Mouse (Mus musculus) embryonic facial prominence, embryonic 11.5 days (tissue): Measurements from ENCODE around the gene Ccn1. TPM values are rescaled to one million over a fixed set of nuclear protein-coding genes. Genes with fewer than 3 reads are reported as not detected.
A peak's percentile ranks its signal among the peaks of the same experiment; 100 is the strongest.

Source experiments
- ATAC-seq: fragments of 200-750 bp; cut with Nextera tagmentation; replicated peaks from 2 replicates; pipeline ENCODE4 v1.8.0; 2017; ENCODE audit warnings: low read depth; ENCODE audit not compliant: insufficient number of reproducible peaks, low FRiP score, low TSS enrichment
- DNase-seq: peaks from one replicate; pipeline ENCODE4 v3.0.0-alpha.2; 2015; ENCODE audit warnings: low spot score
- H3K27ac ChIP-seq: fragments of 300-500 bp; sonication (generic); replicated peaks from 2 replicates; pipeline ENCODE4 v1.5.1; 2014; ENCODE audit warnings: mild to moderate bottlenecking, low read depth, low read length, control low read depth
- H3K27me3 ChIP-seq: fragments of 300-500 bp; sonication (generic); 2 replicates; pipeline ENCODE4 v1.6.1; 2014; ENCODE audit warnings: mild to moderate bottlenecking, low read length, moderate library complexity, mixed read lengths; ENCODE audit not compliant: control insufficient read depth, insufficient read depth
- H3K36me3 ChIP-seq: fragments of 300-500 bp; sonication (generic); replicated peaks from 2 replicates; pipeline ENCODE4 v1.6.1; 2014; ENCODE audit warnings: low read depth, mild to moderate bottlenecking, low read length, moderate library complexity, mixed read lengths; ENCODE audit not compliant: control insufficient read depth, insufficient read depth
- H3K4me1 ChIP-seq: fragments of 300-500 bp; sonication (generic); 2 replicates; pipeline ENCODE4 v1.6.1; 2014; ENCODE audit warnings: low read length, mixed read lengths; ENCODE audit not compliant: control insufficient read depth, insufficient read depth
- H3K4me2 ChIP-seq: fragments of 300-500 bp; sonication (generic); 2 replicates; pipeline ENCODE4 v1.6.1; 2014; ENCODE audit warnings: low read depth, mild to moderate bottlenecking, control low read depth, low read length, moderate library complexity
- H3K4me3 ChIP-seq: fragments of 300-500 bp; sonication (generic); 2 replicates; pipeline ENCODE4 v1.5.1; 2014; ENCODE audit warnings: low read depth, low read length, control low read depth
- H3K9ac ChIP-seq: fragments of 300-500 bp; sonication (generic); replicated peaks from 2 replicates; pipeline ENCODE4 v1.6.1; 2014; ENCODE audit warnings: mild to moderate bottlenecking, control low read depth, low read length
- H3K9me3 ChIP-seq: fragments of 300-500 bp; sonication (generic); replicated peaks from 2 replicates; pipeline ENCODE4 v1.6.1; 2016; ENCODE audit warnings: mild to moderate bottlenecking, low read length, inconsistent platforms, mixed read lengths; ENCODE audit not compliant: control insufficient read depth
- WGBS: fragments of 180-500 bp; shearing (Covaris S2); extraction: QIAGEN DNeasy Blood & Tissue Kit; methylation state at CpG from one replicate; pipeline ENCODE4 v1.1.7; 2014; 5-methylcytosine and 5-hydroxymethylcytosine counted together
- polyA plus RNA-seq: library from polyadenylated mRNA; unstranded; fragments of >200 nt; fragmentation: Nextera tagmentation; extraction: Ambion mirVana; gene quantifications from 2 replicates; pipeline ENCODE4 v1.2.1, GENCODE M21; 2014

The Ccn1 gene
- polyA plus RNA-seq, 1 experiment from 2014 or later, result 29.6 TPM

DNA sequence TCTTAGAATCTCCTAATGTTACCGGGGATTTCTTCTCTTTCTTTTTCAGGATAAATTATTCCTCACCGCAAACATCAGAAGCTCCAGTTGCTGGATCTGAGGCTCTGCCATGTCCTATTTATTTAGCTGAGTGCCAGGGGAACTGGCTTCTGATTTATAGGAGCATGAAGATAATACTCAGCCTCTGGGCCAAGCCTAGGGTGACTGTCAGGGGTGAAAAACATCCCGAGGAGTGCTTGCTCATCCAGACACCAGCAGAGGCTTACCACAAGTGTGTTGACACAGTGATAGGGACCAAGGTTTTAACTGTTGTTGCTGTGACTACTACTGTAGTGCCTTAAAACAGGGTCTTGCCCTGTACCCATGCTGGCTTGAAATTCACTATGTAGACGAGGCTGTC lies 9.2 kb downstream of the Ccn1 start:
- Histone ChIP-seq H3K9me3 (no peaks in the 10 kb centered on the region), H3K27ac (no peak overlapping the region), H3K27me3 (no peaks in the 10 kb centered on the region), H3K4me2 (no peak overlapping the region), H3K9ac (no peak overlapping the region), H3K4me3 (no peak overlapping the region), H3K36me3 (no peaks in the 10 kb centered on the region), H3K4me1 (no peaks in the 10 kb centered on the region)
- ATAC-seq (no peak), DNase-seq (no peak)
- 85% methylated on average over 4 of the region's 4 CpGs for WGBS

- H3K9ac ChIP-seq, result no peak overlapping the region
Measured at GRCm38 (mm10) chr3:145640170-145640569, 9.6 kb downstream of the Ccn1 start.

DNA sequence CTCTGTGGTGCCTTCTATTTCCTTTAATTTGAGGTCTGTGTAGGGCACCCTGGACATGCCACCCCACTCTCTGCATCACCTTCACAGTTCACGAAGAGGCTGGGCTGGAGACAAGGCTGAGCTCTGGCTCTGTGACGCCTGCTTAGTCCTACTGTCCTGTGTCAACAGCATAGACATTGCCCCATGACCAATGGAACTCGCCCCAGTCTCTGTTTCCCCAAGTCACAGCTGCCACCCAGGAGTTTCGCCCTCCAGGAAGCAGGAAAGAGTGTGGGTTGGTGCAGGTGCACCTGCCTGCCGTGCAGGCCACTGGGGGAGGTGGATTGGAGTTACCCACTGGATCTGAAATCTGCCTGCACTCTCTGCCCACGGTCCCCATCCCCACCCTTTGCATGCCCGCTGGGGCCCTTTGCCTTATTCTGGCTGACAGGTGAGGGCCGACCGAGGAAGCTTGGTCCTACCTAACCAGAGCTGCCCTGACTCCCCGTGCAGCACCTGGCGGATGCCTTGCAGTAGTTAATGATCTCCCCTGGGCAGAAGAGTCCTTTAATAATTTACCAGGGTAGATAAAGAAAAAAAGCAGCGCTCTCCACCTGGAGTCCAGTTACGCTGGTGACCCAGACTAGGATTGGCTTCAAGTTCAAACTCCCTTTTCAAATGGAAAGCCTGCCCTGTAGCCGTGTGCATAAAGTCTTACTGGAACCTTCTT lies 15.6 kb downstream of the Ccn1 start:
- WGBS, result 85% methylated on average over 14 of the region's 14 CpGs
- no peak overlapping the region for H3K4me3 ChIP-seq
- ATAC-seq, result no peak

More at GRCm38 (mm10) chr3:145640170-145640569, 9.6 kb downstream of the Ccn1 start:
- H3K4me2 ChIP-seq, result no peak overlapping the region
- WGBS, result 91% methylated on average over 4 of the region's 4 CpGs
- no peak overlapping the region for H3K27ac ChIP-seq
- H3K4me1 ChIP-seq, result no peaks in the 10 kb centered on the region
- ATAC-seq, result no peak
- no peak for DNase-seq
- no peaks in the 10 kb centered on the region for H3K9me3 ChIP-seq
- no peak overlapping the region for H3K4me3 ChIP-seq
- no peaks in the 10 kb centered on the region for H3K36me3 ChIP-seq
- H3K27me3 ChIP-seq, result no peaks in the 10 kb centered on the region

GRCm38 (mm10) chr3:145632888-145633287 lies 16.9 kb downstream of the Ccn1 start:
- Histone ChIP-seq H3K27ac (no peak overlapping the region), H3K4me3 (no peak overlapping the region), H3K27me3 (no peaks in the 10 kb centered on the region), H3K4me2 (no peak overlapping the region), H3K9ac (no peak overlapping the region), H3K4me1 (no peaks in the 10 kb centered on the region), H3K36me3 (no peaks in the 10 kb centered on the region), H3K9me3 (no peaks in the 10 kb centered on the region)
- ATAC-seq, result no peak
- 20% methylated on average over 6 of the region's 6 CpGs for WGBS
- DNase-seq, result peak; percentile 53

More for the DNA sequence above, 15.6 kb downstream of the Ccn1 start:
- Histone ChIP-seq H3K4me2 (no peak overlapping the region), H3K27me3 (no peaks in the 10 kb centered on the region), H3K36me3 (no peaks in the 10 kb centered on the region), H3K9me3 (no peaks in the 10 kb centered on the region), H3K27ac (no peak overlapping the region), H3K4me1 (no peaks in the 10 kb centered on the region), H3K9ac (no peak overlapping the region)
- no peak for DNase-seq

DNA sequence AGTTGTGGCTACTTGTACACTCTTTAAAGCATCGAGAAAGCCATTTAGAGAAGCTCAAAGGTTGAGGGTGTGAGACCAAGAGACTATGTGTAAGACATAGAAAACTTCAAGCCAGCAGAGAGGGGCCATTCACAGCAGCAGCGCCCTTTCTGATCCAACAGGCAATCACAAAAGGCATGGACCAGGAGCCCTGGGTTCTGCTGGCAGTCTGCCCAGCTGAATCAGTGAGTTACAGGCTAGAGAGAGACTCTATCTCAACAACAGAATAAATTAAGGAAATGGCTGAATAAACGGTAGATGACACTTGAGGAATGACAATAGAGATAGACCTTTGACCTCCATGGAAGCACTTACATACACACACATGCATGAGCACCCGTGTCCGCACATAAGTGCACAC lies 21.1 kb downstream of the Ccn1 start:
- no peaks in the 10 kb centered on the region for H3K27me3 ChIP-seq
- ATAC-seq, result no peak
- H3K4me1 ChIP-seq, result no peaks in the 10 kb centered on the region
- WGBS, result 76% methylated on average over 5 of the region's 5 CpGs
- no peak overlapping the region for H3K4me2 ChIP-seq
- no peak overlapping the region for H3K4me3 ChIP-seq
- no peak overlapping the region for H3K27ac ChIP-seq
- H3K9ac ChIP-seq, result no peak overlapping the region
- no peaks in the 10 kb centered on the region for H3K9me3 ChIP-seq
- H3K36me3 ChIP-seq, result no peaks in the 10 kb centered on the region
- no peak for DNase-seq

DNA sequence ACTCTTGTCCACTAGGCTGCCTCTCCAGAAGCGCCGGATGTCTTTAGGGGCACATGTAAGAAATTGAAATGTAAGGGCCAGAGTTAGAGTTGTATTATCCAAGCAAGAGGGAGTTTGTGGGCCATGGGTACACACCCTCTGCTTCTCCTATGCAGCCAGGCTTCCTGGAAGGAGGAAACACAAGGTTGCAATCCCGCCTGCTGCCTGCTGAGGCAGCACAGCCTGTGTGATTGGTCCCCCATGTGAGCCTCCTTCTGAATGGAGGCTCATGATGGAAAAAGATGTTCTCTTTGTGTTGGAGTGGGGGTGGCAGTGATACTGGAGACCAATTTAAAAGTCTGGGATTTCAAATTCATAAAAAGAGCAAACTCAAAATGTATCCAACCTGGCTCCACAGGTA lies 22.0 kb downstream of the Ccn1 start:
- DNase-seq (peak; percentile 60), ATAC-seq (no peak)
- Histone ChIP-seq H3K9ac (no peak overlapping the region), H3K4me3 (no peak overlapping the region), H3K27ac (no peak overlapping the region), H3K36me3 (no peaks in the 10 kb centered on the region), H3K9me3 (no peaks in the 10 kb centered on the region), H3K4me2 (no peak overlapping the region), H3K4me1 (no peaks in the 10 kb centered on the region), H3K27me3 (no peaks in the 10 kb centered on the region)
- WGBS, result 83% methylated on average over 3 of the region's 3 CpGs

GRCm38 (mm10) chr3:145626063-145626462 lies 23.7 kb downstream of the Ccn1 start:
- H3K4me3 ChIP-seq, result no peak overlapping the region
- H3K4me1 ChIP-seq, result no peaks in the 10 kb centered on the region
- no peaks in the 10 kb centered on the region for H3K27me3 ChIP-seq
- H3K9me3 ChIP-seq, result no peaks in the 10 kb centered on the region
- DNase-seq, result no peak
- ATAC-seq, result no peak
- H3K9ac ChIP-seq, result no peak overlapping the region
- 89% methylated on average over 1 of the region's 1 CpGs for WGBS
- H3K36me3 ChIP-seq, result no peaks in the 10 kb centered on the region
- no peak overlapping the region for H3K4me2 ChIP-seq
- no peak overlapping the region for H3K27ac ChIP-seq

DNA sequence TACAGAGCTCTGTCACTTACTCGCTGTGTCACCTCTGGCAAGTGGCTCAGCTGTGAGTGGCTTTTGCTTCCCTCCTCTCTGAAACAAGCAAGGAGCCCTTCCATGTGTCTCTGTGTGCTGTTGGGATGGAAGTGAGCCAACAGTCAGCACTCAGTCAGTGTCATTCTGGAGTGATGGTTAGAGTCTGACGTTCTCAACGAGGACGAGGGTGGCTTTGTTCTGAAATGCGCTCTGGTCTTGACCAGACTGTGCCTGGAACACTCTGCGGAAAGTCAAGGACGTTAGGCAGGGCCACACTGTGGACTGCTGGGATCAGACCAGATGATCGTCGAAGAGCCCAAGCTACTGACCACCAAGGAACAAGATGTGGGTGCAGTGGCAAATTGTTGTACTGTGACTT lies 24.2 kb downstream of the Ccn1 start:
- WGBS, result 85% methylated on average over 9 of the region's 9 CpGs
- ATAC-seq, result no peak

More for the DNA sequence above, 24.2 kb downstream of the Ccn1 start:
- Histone ChIP-seq H3K27me3 (no peaks in the 10 kb centered on the region), H3K4me2 (no peak overlapping the region), H3K4me3 (no peak overlapping the region), H3K36me3 (no peaks in the 10 kb centered on the region), H3K27ac (no peak overlapping the region), H3K9ac (no peak overlapping the region), H3K4me1 (no peaks in the 10 kb centered on the region), H3K9me3 (no peaks in the 10 kb centered on the region)
- DNase-seq, result no peak
